Mouse (Mus musculus) CH12F3 (cell line): ENCODE measurements around the gene Hadha.

Source experiments
- in situ Hi-C: fragments of 300-500 bp; cut with MboI; formaldehyde crosslinking; loops from 2 replicates; pipeline ENCODE4 v1.14.3; 2020; ENCODE audit warnings: low sequenced_read_pairs

The Hadha gene

DNA sequence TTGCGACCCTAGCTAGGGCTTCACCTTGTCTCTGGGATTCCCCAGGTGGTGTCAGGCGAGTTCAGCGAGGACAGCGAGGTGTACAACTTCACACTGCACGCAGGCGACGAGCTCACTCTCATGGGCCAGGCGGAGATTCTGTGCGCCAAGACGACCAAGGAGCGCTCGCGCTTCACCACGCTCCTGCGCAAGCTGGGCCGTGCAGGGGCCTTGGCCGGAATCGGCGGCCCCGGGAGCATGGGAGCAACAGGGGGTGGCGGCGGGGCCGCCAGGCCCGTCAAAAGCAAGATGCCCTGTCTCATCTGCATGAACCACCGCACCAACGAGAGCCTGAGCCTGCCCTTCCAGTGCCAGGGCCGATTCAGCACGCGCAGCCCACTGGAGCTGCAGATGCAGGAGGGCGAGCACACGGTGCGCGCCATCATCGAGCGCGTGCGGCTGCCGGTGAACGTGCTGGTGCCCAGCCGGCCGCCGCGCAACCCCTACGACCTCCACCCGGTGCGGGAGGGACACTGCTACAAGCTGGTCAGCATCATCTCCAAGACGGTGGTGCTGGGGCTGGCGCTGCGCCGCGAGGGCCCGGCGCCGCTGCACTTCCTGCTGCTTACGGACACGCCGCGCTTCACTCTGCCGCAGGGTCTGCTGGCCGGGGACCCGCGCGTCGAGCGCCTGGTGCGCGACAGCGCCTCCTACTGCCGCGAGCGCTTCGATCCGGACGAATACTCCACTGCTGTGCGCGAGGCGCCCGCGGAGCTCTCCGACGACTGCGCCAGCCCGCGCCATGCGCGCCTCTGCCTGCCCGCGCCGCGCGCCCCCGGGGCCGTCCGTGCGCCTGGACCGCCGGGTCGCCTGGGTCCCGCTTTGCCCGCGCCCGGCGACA lies 40.8 kb downstream of the Hadha start:
- in situ Hi-C loops: no loop called here

DNA sequence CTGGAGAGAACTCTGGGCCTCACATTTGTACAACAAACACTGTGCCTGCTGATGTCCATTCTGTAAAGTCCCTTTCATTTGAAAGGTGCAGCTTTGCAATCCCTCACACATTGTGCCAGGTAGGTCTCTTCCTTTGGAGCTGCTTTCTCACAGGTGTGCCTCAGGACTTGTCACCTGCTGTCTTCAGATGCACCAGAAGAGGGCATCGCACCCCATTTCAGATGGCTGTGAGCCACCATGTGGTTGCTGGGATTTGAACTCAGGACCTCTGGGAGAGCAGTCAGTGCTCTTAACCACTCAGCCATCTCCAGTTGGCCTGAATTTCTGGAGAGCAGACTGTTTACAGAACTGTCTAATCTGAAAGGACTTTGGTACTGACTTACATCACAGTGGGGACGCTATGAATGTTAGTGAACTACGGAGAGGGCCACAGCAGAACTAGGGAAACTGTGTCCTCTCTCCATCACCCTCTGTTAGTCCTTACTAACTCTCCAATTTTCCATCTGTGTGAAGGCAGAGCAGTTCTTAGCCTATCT lies 42.4 kb downstream of the Hadha start:
- in situ Hi-C loops: no loop called here

DNA sequence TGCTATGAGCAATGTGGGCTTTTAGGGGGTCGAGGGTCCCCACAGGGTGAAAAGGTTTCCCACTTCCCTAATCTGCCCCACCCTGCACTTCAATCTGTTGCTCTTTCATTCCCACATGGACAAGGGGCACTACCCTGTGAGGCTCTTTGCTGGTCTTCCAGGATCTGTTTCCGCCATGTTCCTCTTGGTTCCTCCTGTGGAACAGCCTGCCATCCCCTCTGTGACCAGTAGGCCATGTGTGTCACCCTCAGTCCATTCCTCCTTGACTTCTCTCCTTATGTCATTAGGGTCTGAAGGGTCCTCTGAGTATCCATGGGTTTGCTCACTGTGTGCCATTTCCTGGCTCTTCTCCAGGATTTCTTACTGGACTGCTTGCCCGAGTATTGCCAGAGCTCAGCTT lies 43.2 kb downstream of the Hadha start:
- in situ Hi-C loops: no loop called here

DNA sequence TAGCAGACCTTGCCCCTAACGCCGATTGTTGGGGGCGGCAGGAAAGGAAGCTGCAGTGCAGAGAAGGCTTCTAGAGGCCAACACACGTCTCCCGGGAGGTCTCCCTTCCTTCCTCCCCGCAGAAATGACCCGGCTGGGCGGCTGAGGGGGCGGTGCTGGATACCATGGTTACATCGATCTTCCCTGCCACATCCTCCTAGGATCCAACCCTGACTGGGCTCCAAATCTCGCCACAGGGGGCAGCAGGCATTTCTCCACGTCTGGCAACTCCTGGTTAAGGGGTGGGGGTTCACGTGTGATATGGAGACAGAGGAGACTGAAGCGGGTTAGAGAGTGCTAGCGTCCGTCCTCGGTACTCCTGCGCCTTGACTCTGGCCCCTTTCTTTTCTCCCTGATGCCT lies 43.8 kb downstream of the Hadha start:
- in situ Hi-C loops: no loop called here

DNA sequence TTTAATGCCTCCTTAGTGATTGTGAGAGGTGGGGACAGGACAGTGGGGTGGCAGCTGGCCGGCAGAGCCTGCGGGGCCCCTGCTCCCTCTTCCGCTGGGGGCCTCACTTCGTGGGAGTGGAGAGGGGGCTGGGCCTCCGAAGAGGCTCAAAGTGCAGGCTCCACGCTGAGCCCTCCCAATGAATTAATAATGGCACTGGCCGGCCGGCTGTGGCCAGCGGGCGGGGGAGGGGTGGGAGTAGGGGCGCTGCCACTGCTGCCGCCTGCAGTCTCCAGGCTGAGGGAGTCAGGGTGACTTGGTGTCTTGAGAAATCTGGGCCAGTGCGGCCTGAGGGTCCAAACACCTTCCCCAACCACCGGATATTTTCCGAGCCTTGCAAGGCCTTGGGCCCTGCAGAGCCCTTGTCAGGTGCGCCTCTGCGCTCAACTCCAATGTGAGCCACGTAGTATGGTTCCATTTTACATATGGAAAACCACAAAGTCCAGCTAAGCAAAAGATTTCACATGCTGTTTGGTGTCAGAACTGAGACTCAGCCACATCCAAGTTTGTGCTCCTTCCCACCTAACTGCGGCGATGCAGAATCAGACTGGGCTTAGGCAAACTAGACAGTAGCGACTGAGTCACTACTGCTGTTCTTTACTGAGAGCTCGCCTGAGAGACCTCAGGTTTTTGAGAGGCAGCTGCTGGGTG lies 44.4 kb downstream of the Hadha start:
- in situ Hi-C loops: no loop called here

DNA sequence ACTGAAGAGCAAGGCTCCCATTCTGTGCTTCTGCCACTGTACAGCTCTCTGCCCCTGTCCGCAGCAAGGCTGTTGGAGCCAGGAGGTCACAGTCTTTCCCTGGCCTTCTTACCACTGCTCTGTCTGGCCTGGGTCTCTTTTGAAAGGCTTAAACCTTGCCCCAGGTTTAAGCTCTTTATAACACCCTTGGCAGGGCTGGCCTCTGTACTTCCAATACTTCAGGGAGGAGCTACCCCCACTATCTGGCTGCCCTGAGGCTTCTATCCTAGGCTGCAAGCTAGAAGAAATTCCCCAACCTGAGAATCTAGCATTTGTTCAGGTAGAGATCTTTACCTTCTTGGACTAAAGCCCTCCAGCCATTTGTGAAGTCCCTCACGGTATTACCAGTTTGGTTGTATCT lies 45.1 kb downstream of the Hadha start:
- in situ Hi-C loops: no loop called here

DNA sequence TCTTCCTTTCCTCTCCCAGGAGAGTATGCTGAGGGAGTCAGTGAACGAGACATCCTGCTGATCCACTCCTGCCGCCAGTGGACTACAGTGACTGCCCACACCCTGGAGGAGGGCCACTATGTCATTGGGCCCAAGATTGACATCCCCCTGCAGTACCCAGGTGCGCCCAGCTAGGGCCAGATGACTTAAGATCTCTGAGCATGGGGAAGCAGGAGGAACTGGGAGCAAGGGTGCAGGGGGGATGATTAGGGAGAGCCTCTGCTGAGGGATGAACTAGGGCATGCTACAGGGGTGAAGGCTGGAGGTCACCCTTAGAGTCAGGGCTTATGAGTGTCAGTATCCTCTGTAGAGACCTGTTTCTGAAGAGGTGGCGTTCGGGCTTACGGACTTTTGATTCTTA lies 46.7 kb downstream of the Hadha start:
- in situ Hi-C loops: no loop called here

DNA sequence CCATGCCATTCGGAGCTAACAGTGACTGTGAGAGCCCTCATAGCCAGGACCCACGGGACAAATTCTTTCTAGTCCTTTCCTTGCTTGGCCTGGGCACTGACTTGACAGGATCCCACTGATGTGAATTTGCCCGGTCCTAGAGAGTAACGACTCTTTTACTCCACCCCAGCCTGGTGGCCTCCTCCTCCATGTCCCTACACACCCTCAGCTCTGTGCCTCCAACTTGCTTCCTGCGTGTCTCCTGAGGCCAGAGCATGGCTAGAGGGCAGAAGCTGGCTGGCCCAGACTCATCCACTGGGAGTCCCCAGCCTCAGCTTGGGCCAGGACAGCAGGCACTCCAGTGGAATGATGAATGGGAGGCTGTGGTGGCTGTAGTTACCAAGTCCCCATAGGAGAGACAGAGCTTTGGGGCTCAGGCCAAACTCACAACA lies 47.3 kb downstream of the Hadha start:
- in situ Hi-C loops: no loop called here

DNA sequence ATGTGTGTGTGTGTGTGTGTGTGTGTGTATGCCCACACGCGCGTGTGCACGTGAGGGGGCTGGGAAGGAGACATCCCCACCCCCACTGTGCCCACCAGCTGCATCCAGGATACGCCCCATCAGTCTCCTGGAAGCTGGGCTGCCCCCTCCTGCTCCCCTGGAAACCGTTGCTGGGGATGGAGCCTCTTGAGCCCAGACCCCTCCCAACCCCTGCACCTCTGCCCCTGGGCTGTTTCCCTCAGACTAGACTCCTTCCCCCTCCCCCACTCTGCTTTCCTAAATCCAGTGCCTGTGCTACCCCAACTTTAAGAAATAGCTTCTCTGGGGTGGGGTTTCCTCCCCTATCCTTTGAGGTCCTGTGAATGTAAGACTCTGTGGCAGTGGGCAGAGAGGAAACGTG lies 47.8 kb downstream of the Hadha start:
- in situ Hi-C loops: no loop called here

DNA sequence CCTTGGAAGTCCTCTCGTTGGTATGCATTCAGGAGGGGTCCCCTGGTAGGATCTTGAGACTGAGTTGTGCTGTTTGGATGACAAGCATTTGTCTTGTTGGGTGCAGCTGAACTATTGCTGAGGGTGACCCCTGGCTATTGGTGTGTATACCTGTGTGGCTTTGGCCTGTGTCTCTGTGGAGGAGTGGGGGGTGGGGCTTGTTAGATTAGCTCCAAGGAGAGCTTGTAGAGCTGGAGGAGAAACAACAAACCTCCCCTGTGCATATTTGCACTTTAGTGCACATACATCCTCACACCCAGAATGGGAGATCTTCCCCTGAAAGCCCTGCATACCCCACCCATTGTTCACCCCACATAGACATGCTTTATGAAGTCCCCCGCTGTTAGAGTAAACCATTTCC lies 48.2 kb downstream of the Hadha start:
- in situ Hi-C loops: no loop called here

DNA sequence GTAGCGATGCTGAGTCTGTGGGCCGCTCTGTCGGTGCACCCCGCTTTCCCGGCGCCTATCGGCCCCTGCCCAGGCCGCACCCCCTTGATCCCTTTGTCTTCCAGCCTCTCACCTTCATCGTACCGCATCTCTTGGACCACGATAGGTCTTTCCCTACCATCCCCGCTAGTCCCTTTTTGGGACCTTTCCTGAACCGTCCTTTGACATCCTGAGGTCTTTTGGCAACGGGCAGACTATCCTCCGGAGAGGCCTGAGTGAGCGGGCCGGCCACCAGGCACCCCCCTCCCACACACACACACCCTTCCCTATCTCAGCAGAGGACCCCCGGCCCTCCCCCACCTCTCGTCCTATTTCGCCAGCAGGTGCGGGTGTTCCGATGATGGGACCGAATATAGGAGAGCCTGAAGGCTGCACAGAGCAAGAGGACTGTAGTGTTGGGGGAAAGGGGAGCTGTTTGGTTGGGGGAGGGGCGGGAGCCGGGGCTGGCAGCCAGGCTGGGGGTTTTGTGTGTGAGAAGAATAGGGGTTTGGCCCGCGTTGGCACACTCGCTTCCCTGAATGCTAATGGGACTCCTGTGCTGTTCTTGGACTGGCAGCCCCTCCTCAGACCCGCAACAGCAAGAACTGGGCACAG lies 49.2 kb downstream of the Hadha start, which contains the start of gene 3110082J24Rik:
3110082J24Rik (minus strand) TSS at position 419 of the 633 bp plus-strand sequence.
- in situ Hi-C loops: no loop called here

DNA sequence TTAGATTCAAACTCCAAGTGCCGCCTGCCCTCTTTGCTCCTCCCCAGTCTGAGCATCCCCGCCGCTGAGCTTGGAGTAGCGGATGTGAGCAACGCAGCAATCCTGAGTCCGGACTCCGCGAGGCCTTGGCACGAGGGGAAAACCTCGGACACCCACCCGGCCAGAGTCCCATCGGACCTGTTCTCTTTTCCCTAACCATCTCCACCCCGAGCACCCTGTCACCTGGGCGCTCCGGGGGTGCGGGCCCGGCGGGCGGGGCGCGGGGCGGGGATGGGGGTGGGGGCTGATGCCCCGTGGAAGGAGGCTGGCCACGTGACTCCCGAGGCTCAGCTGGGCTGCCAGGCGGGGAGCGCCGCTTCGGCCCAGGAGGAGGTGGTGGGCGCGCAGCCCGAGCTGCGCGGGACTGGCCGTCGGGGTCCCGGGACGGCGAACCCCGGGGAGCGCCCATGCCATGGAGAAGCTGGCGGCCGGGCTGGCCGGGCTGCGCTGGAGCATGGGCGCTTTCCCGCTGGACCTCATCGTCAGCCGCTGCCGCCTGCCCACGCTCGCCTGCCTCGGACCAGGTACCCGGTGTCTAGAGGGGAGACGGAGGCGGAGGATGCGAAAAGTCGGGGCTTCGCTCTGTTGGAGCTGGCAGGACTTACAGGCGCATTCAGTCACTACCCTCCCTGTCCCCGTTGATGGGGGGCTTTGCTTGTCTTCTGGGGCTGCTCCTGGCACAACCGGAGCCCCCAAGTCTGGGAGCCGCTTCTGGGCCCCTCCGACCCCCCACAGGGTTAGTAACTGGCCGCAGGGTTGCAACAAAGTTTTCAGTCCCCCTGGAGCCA lies 49.9 kb downstream of the Hadha start, which contains the start of gene Garem2:
Garem2 (plus strand) TSS at position 321 of the 827 bp plus-strand sequence.
- in situ Hi-C loops: no loop called here

DNA sequence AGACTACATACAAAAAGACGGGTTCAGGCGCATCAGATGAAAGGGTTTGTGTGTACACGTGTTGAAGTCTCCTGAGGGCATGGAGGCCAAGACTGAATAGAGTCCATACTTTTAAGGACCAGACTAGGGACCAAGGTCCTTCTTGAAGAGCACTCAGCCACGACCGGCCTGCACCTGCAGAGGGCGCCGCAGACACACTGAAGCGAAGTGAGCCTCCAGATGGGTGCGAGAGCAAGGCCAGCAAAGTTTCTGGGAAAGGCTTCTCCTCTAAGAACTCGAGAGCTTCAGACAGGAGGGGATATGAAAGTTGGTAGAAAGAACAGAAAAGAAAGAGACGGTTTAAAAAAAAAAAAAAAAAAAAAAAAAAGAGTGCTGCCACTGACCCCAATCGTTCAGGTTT lies 50.6 kb downstream of the Hadha start:
- in situ Hi-C loops: no loop called here

DNA sequence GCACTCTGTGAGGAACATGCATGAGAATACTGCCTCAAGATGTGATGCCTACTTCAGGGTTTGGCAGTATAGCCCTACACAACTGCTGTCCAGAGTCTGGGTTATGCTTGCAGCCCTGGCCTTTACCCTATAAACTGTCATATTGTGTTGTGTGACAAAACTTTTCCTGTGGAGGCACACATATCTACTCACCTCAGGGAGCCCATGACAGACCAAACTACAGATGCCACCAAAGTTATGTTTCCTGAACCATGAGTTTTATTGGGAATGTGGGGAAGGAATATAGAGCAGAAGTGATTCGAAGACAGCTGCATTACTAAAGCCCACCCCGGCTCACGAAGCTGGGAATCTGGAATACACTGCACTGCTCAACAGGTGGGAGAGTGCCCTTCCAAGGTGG lies 51.6 kb downstream of the Hadha start:
- in situ Hi-C loops: no loop called here

DNA sequence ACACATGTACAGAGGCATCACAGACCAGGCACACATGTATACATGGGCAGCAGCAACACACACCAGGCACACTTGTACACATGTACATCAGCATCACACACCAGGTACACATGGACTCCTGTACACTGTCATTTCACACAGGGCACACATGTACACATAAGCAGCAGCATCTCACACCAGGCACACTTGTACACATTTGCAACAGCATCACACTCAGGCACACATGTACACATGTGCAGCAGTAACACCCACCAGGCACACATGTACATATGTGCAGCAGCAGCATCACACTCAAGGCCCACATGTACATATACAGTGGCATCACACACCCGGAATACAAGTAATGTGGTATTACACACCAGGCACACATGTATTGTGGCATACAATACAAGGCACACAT lies 56.7 kb downstream of the Hadha start:
- in situ Hi-C loops: no loop called here

DNA sequence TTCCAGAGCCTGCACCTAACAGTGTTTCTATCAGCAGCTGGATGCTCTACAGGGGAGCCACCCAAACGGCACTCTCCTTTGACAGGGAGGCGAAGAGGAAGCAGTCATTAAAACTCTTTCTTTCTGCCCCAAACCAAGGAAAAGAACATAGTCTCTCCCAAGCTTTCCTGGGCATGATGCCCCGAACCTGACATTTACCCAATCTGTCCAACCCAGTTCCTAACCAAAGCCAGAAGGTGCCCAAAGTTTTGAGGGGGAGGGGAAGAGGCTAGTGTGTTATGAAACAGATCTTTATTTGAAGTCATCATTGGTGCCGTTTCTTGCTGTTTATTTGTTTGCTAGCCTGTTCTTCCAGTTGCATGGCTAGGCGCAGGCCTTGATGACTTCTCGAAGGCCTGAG lies 59.2 kb downstream of the Hadha start:
- in situ Hi-C loops: no loop called here

DNA sequence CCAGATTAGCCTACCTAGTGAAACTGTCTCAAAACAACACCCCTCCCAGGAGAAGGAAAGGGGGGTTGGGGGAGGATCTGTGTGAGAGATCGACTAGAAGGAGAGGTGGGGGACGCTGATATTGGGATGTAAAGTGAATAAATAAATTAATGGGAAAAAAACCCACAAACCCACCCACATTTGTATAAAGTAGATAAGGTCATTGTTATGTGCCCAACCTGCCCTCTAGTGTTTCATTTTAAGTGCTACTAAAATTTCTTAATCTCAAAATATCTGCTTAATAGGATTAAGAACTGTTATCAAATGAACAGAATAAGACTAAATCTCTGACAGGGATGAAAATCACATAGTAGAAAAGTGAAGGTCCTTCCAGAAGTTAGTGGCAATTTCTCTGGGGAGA lies 60.6 kb downstream of the Hadha start:
- in situ Hi-C loops: no loop called here

DNA sequence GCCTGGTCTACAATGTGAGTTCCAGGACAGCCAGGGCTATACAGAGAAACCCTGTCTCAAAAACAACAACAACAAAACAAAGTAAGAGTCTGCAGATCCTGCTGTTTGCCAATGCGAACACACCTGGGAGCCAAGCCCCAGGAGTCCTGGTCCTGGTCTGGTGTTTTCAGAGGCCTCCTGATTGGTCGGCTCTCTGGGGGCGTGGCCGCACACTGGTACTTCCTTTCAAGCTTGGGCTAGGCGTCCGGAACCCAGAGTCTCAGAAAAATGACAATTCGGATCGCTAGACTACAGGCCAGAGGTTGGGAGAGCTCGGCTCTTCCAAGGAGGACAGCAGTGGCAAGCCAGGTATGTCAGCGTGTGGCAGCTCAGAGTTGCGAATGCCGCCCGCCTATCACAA lies 62.3 kb downstream of the Hadha start:
- in situ Hi-C loops: no loop called here

DNA sequence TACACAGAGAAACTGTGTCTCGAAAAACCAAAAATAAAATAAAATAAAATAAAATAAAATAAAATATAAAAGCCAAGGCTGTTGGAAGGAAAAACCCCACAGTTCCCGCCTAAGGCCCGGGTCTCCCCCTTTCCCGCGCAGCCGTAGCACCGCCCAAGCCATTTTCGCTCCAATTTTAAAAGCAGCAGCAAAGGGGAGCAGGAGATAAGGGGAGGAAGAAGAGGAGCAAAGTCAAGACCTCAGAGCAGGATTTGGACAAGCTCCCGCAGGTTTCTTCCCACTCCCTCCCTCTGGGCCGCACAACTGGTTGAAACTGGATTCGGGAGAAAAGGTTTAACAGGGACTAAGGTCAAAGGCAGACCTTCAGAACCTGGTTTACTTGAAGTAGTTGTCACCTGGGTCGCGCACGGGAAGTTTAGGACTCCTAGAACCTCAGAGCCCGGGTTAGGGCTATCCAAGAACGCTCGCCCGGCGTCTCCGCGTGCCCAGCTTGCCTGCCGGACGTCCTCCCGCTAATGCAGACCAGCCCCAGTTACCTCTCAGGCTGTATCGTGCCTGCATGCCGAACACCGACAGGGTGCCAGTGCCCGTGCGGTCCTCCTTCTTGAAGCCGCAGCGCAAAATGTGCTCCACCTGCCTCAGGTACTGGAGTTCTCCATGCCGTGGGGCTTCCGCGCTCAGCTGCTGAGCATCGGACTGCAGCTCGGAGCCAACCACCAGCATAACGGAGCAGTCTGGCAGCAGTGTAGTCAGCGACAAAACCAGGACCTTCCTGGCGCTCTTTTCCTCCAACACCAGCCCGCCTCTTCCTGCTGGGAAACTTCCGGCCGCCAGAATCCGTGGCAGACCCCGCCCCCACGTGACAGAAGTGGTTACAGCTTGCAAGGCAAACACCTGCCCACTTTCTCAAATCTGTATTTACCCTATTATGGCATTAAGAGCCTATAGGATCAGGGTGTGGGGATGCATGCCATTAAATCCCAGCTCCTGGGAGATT lies 81.8 kb downstream of the Hadha start, which contains the start of gene Tyms:
Tyms (minus strand) TSS at position 793 of the 997 bp plus-strand sequence.
- in situ Hi-C loops: no loop called here
